ENCODE assay signal across 9 mouse cellular contexts in genomic region chr13:104962716-104963411, GRCm38 (mm10).
DNase-seq lines count a peak whose midpoint lies in the region; ATAC-seq and TF ChIP-seq lines count a peak whose summit lies in the region.
"Had no signal": no experiment of that assay in that cellular context is flagged by ENCODE, and none has a peak within 500 bp of the region (broad histone marks: within the 10 kb centered on the region; RNA-seq: fewer than 3 reads in every experiment).

No protein-coding gene starts in this region.

- no peak overlapping the region for H3K27ac ChIP-seq in intestine, embryonic 14.5 days (ENCODE audit: low read depth)
- H3K27ac ChIP-seq in intestine, postnatal 0 days (ENCODE audit: low read depth, low read length) = no peak overlapping the region
- H3K27ac ChIP-seq in hindbrain, postnatal 0 days = peak overlapping the region; percentile 38; the same call in 1 of the 2 replicates
- peak overlapping the region; percentile 38; the same call in 1 of the 2 replicates for H3K27ac ChIP-seq in midbrain, embryonic 16.5 days (ENCODE audit: low read length)
- H3K27ac ChIP-seq in kidney, embryonic 16.5 days (ENCODE audit: low read length) = no peak overlapping the region

- H3K9ac ChIP-seq in intestine, embryonic 14.5 days (ENCODE audit: low read length) = no peak overlapping the region
- no peak overlapping the region for H3K9ac ChIP-seq in intestine, postnatal 0 days (ENCODE audit: low read depth, low read length)
- H3K9ac ChIP-seq in hindbrain, postnatal 0 days (replicated peaks; ENCODE audit: low read length) = no peak overlapping the region
- no peak overlapping the region; the same call in 1 of the 2 replicates for H3K9ac ChIP-seq in midbrain, embryonic 16.5 days (ENCODE audit: low read depth, low read length)
- no peak overlapping the region for H3K9ac ChIP-seq in kidney, embryonic 16.5 days (replicated peaks; ENCODE audit: low read length)

- H3K9me3 ChIP-seq in intestine, embryonic 14.5 days (ENCODE audit: control insufficient read depth, low read length) = no peaks in the 10 kb centered on the region
- no peaks in the 10 kb centered on the region for H3K9me3 ChIP-seq in intestine, postnatal 0 days (ENCODE audit: control insufficient read depth)
- H3K9me3 ChIP-seq in hindbrain, postnatal 0 days (ENCODE audit: low read length) = no peaks in the 10 kb centered on the region
- no peaks in the 10 kb centered on the region for H3K9me3 ChIP-seq in midbrain, embryonic 16.5 days (replicated peaks; ENCODE audit: control insufficient read depth, low read length, poor library complexity, severe bottlenecking)
- H3K9me3 ChIP-seq in kidney, embryonic 16.5 days (ENCODE audit: low read length) = no peaks in the 10 kb centered on the region

- TF ChIP-seq CTCF in intestine, postnatal 0 days (IDR thresholded peaks at IDR 0.05; ENCODE audit: low read depth) = no peak
- TF ChIP-seq CTCF in hindbrain, postnatal 0 days (IDR thresholded peaks at IDR 0.05; ENCODE audit: low read depth) = no peak

- no peaks in the 10 kb centered on the region for H3K27me3 ChIP-seq in intestine, embryonic 14.5 days (replicated peaks; ENCODE audit: control insufficient read depth, insufficient read depth, low read length)
- no peaks in the 10 kb centered on the region for H3K27me3 ChIP-seq in intestine, postnatal 0 days (replicated peaks; ENCODE audit: control insufficient read depth, insufficient read depth, low read length)
- no peaks in the 10 kb centered on the region for H3K27me3 ChIP-seq in hindbrain, postnatal 0 days (ENCODE audit: insufficient read depth, low read length)
- no peaks in the 10 kb centered on the region for H3K27me3 ChIP-seq in midbrain, embryonic 16.5 days (ENCODE audit: control insufficient read depth, insufficient read depth, low read depth, low read length)
- no peaks in the 10 kb centered on the region for H3K27me3 ChIP-seq in kidney, embryonic 16.5 days (ENCODE audit: insufficient read depth, low read length)

- H3K4me1 ChIP-seq in intestine, embryonic 14.5 days (replicated peaks; ENCODE audit: control insufficient read depth, insufficient read depth, low read length) = peaks cover 8% of the 10 kb centered on the region
- no peaks in the 10 kb centered on the region for H3K4me1 ChIP-seq in intestine, postnatal 0 days (replicated peaks; ENCODE audit: control insufficient read depth, insufficient read depth, low read length)
- H3K4me1 ChIP-seq in hindbrain, postnatal 0 days (ENCODE audit: insufficient read depth, low read length) = peaks cover 12% of the 10 kb centered on the region
- peaks cover 7% of the 10 kb centered on the region for H3K4me1 ChIP-seq in midbrain, embryonic 16.5 days (ENCODE audit: control insufficient read depth, insufficient read depth, low read length)
- no peaks in the 10 kb centered on the region for H3K4me1 ChIP-seq in kidney, embryonic 16.5 days (ENCODE audit: insufficient read depth, low read length)

- ATAC-seq in intestine, embryonic 14.5 days (replicated peaks; ENCODE audit: low FRiP score, low TSS enrichment, low read depth) = peak; percentile 62; the same call in 1 of the 2 replicates
- no peak for ATAC-seq in intestine, postnatal 0 days
- ATAC-seq in hindbrain, postnatal 0 days = peak; percentile 86
- ATAC-seq in midbrain, embryonic 16.5 days = peak; percentile 87
- ATAC-seq in kidney, embryonic 16.5 days (ENCODE audit: low FRiP score, low TSS enrichment) = no peak

- H3K4me2 ChIP-seq in intestine, embryonic 14.5 days (ENCODE audit: low read length) = no peak overlapping the region
- no peak overlapping the region for H3K4me2 ChIP-seq in intestine, postnatal 0 days (replicated peaks; ENCODE audit: low read depth)
- H3K4me2 ChIP-seq in hindbrain, postnatal 0 days (ENCODE audit: low read depth, low read length) = no peak overlapping the region
- no peak overlapping the region for H3K4me2 ChIP-seq in midbrain, embryonic 16.5 days (ENCODE audit: low read length)
- no peak overlapping the region for H3K4me2 ChIP-seq in kidney, embryonic 16.5 days (replicated peaks; ENCODE audit: low read depth, low read length)

- H3K36me3 ChIP-seq in intestine, embryonic 14.5 days (ENCODE audit: control insufficient read depth, insufficient read depth, low read length) = no peaks in the 10 kb centered on the region
- no peaks in the 10 kb centered on the region for H3K36me3 ChIP-seq in intestine, postnatal 0 days (ENCODE audit: control insufficient read depth, insufficient read depth)
- H3K36me3 ChIP-seq in hindbrain, postnatal 0 days (ENCODE audit: insufficient read depth, low read length) = no peaks in the 10 kb centered on the region
- no peaks in the 10 kb centered on the region for H3K36me3 ChIP-seq in midbrain, embryonic 16.5 days (ENCODE audit: control insufficient read depth, insufficient read depth, low read length)
- H3K36me3 ChIP-seq in kidney, embryonic 16.5 days (ENCODE audit: insufficient read depth, low read length) = no peaks in the 10 kb centered on the region

- no peak overlapping the region for H3K4me3 ChIP-seq in intestine, embryonic 14.5 days (ENCODE audit: low read depth, low read length)
- no peak overlapping the region for H3K4me3 ChIP-seq in intestine, postnatal 0 days (ENCODE audit: low read depth, low read length)
- no peak overlapping the region for H3K4me3 ChIP-seq in hindbrain, postnatal 0 days (ENCODE audit: low read length)
- H3K4me3 ChIP-seq in midbrain, embryonic 16.5 days (ENCODE audit: low read depth, low read length) = no peak overlapping the region
- no peak overlapping the region for H3K4me3 ChIP-seq in kidney, embryonic 16.5 days (ENCODE audit: low read length)

- peak; percentile 53 for DNase-seq in intestine, embryonic 14.5 days (ENCODE audit: low spot score)
- peak; percentile 91 for DNase-seq in cerebellum, adult 9-11 months
- DNase-seq in hindbrain, postnatal 0 days (ENCODE audit: low spot score) = peak; percentile 64
- no peak for DNase-seq in ovary, adult 18-20 months (ENCODE audit: low spot score)
- no peak for DNase-seq in spleen, postnatal 4 days (ENCODE audit: low spot score in 2 of 2)
- DNase-seq: thymus, postnatal 4 days had no signal

- 54% methylated on average over 11 of the region's 11 CpGs for WGBS in intestine, embryonic 14.5 days
- WGBS in intestine, postnatal 0 days = 59% methylated on average over 11 of the region's 11 CpGs
- WGBS in hindbrain, postnatal 0 days = 46% methylated on average over 11 of the region's 11 CpGs
- WGBS in midbrain, embryonic 16.5 days = 54% methylated on average over 11 of the region's 11 CpGs
- 60% methylated on average over 11 of the region's 11 CpGs for WGBS in kidney, embryonic 16.5 days

Comparison
In these comparisons a context has a peak if more than half of its experiments do, and no peak if none do; other contexts are left out.
1. ATAC-seq: peak in intestine, embryonic 14.5 days (single experiment), hindbrain, postnatal 0 days (single experiment) and midbrain, embryonic 16.5 days (single experiment); none in intestine, postnatal 0 days (single experiment) and kidney, embryonic 16.5 days (single experiment).
2. DNase-seq: peak in intestine, embryonic 14.5 days (single experiment), cerebellum, adult 9-11 months (single experiment) and hindbrain, postnatal 0 days (single experiment); none in ovary, adult 18-20 months (single experiment) and spleen, postnatal 4 days (0 of 2).
3. H3K27ac ChIP-seq: peak in hindbrain, postnatal 0 days (single experiment) and midbrain, embryonic 16.5 days (single experiment); none in intestine, embryonic 14.5 days (single experiment), intestine, postnatal 0 days (single experiment) and kidney, embryonic 16.5 days (single experiment).